Mouse (Mus musculus) forebrain, embryonic 15.5 days (tissue): ENCODE measurements around the gene Cfd. TPM values are rescaled to one million over a fixed set of nuclear protein-coding genes. Genes with fewer than 3 reads are reported as not detected.
A peak's percentile ranks its signal among the peaks of the same experiment; 100 is the strongest.

Experiments used
- ATAC-seq: fragments of 200-750 bp; cut with Nextera tagmentation; replicated peaks from 2 replicates; pipeline ENCODE4 v1.8.0; 2017; ENCODE audit warnings: mild to moderate bottlenecking, moderate TSS enrichment, moderate library complexity
- H3K27ac ChIP-seq: fragments of 300-500 bp; sonication (generic); replicated peaks from 2 replicates; pipeline ENCODE4 v1.5.1; 2015; ENCODE audit warnings: mild to moderate bottlenecking, inconsistent platforms
- H3K27me3 ChIP-seq: fragments of 300-500 bp; sonication (generic); 2 replicates; pipeline ENCODE4 v1.6.1; 2015; ENCODE audit warnings: inconsistent platforms
- H3K36me3 ChIP-seq: fragments of 300-500 bp; sonication (generic); 2 replicates; pipeline ENCODE4 v1.6.1; 2015; ENCODE audit warnings: mild to moderate bottlenecking, inconsistent platforms
- H3K4me1 ChIP-seq: fragments of 300-500 bp; sonication (generic); 2 replicates; pipeline ENCODE4 v1.6.1; 2015; ENCODE audit warnings: inconsistent platforms
- H3K4me2 ChIP-seq: fragments of 300-500 bp; sonication (generic); replicated peaks from 2 replicates; pipeline ENCODE4 v1.6.1; 2015; ENCODE audit warnings: mild to moderate bottlenecking, inconsistent platforms
- H3K4me3 ChIP-seq: fragments of 300-500 bp; sonication (generic); 2 replicates; pipeline ENCODE4 v1.5.1; 2015; ENCODE audit warnings: mild to moderate bottlenecking, inconsistent platforms
- H3K9ac ChIP-seq: fragments of 300-500 bp; sonication (generic); replicated peaks from 2 replicates; pipeline ENCODE4 v1.6.1; 2015; ENCODE audit warnings: mild to moderate bottlenecking, inconsistent platforms
- H3K9me3 ChIP-seq: fragments of 300-500 bp; sonication (generic); 2 replicates; pipeline ENCODE4 v1.6.1; 2016; ENCODE audit warnings: inconsistent platforms
- WGBS: fragments of 180-500 bp; shearing (Covaris S2); methylation state at CpG from one replicate; pipeline ENCODE4 v1.1.7; 2015; ENCODE audit warnings: mixed read lengths; 5-methylcytosine and 5-hydroxymethylcytosine counted together
- polyA plus RNA-seq: library from polyadenylated mRNA; unstranded; fragments of >200 nt; fragmentation: Nextera tagmentation; extraction: Ambion mirVana; gene quantifications from 2 replicates; pipeline ENCODE4 v1.2.1, GENCODE M21; 2015

Cfd gene
- polyA plus RNA-seq, 1 experiment from 2014 or later, result not detected

- ATAC-seq, result no peak
- WGBS, result 3% methylated on average over 10 of the region's 10 CpGs
- peak overlapping the region; percentile 98 for H3K9ac ChIP-seq
- peak overlapping the region; percentile 100 for H3K27ac ChIP-seq
- peak overlapping the region; percentile 99 for H3K4me3 ChIP-seq
- peaks cover 75% of the 10 kb centered on the region for H3K4me1 ChIP-seq
- no peaks in the 10 kb centered on the region for H3K9me3 ChIP-seq
- H3K4me2 ChIP-seq, result peak overlapping the region; percentile 91
- H3K36me3 ChIP-seq, result peaks cover 20% of the 10 kb centered on the region
- no peaks in the 10 kb centered on the region for H3K27me3 ChIP-seq
Observed at GRCm38 (mm10) chr10:79855558-79856184, 35.0 kb upstream of the Cfd start.

- WGBS, result 31% methylated on average over 6 of the region's 6 CpGs
- H3K27ac ChIP-seq, result peak overlapping the region; percentile 100
- H3K36me3 ChIP-seq, result peaks cover 26% of the 10 kb centered on the region
- peaks cover 72% of the 10 kb centered on the region for H3K4me1 ChIP-seq
- H3K4me2 ChIP-seq, result peak overlapping the region; percentile 91
- H3K9ac ChIP-seq, result peak overlapping the region; percentile 98
- H3K9me3 ChIP-seq, result no peaks in the 10 kb centered on the region
- peak overlapping the region; percentile 99 for H3K4me3 ChIP-seq
- H3K27me3 ChIP-seq, result no peaks in the 10 kb centered on the region
- no peak for ATAC-seq
Observed at GRCm38 (mm10) chr10:79856280-79856679, 34.4 kb upstream of the Cfd start.

- peak overlapping the region; percentile 91 for H3K4me2 ChIP-seq
- peak overlapping the region; percentile 98 for H3K9ac ChIP-seq
- H3K27ac ChIP-seq, result peak overlapping the region; percentile 100
- ATAC-seq, result no peak
- peak overlapping the region; percentile 99 for H3K4me3 ChIP-seq
- no peaks in the 10 kb centered on the region for H3K27me3 ChIP-seq
- H3K9me3 ChIP-seq, result no peaks in the 10 kb centered on the region
- 44% methylated on average over 7 of the region's 7 CpGs for WGBS
- H3K4me1 ChIP-seq, result peaks cover 66% of the 10 kb centered on the region
- peaks cover 32% of the 10 kb centered on the region for H3K36me3 ChIP-seq
Observed at GRCm38 (mm10) chr10:79856704-79857451, 33.8 kb upstream of the Cfd start.

- H3K4me3 ChIP-seq, result peak overlapping the region; percentile 99
- H3K27me3 ChIP-seq, result no peaks in the 10 kb centered on the region
- H3K27ac ChIP-seq, result peak overlapping the region; percentile 100
- peak overlapping the region; percentile 98 for H3K9ac ChIP-seq
- H3K36me3 ChIP-seq, result peaks cover 38% of the 10 kb centered on the region
- H3K9me3 ChIP-seq, result no peaks in the 10 kb centered on the region
- peak overlapping the region; percentile 91 for H3K4me2 ChIP-seq
- H3K4me1 ChIP-seq, result peaks cover 61% of the 10 kb centered on the region
- WGBS, result 16% methylated on average over 4 of the region's 4 CpGs
- no peak for ATAC-seq
Observed at GRCm38 (mm10) chr10:79857452-79857811, 33.2 kb upstream of the Cfd start.

GRCm38 (mm10) chr10:79857894-79858293 is 32.8 kb upstream of the Cfd start:
- Histone ChIP-seq H3K4me3 (peak overlapping the region; percentile 99), H3K4me1 (peaks cover 56% of the 10 kb centered on the region), H3K27ac (peak overlapping the region; percentile 100), H3K4me2 (peak overlapping the region; percentile 91), H3K36me3 (peaks cover 43% of the 10 kb centered on the region), H3K9me3 (no peaks in the 10 kb centered on the region), H3K9ac (peak overlapping the region; percentile 98), H3K27me3 (no peaks in the 10 kb centered on the region)
- no peak for ATAC-seq
- WGBS, result 67% methylated on average over 2 of the region's 2 CpGs

- 0 out of 2 replicates have a peak, but pooled peaks have one; percentile 7 for ATAC-seq
- Histone ChIP-seq H3K27me3 (no peaks in the 10 kb centered on the region), H3K36me3 (peaks cover 49% of the 10 kb centered on the region), H3K4me2 (peak overlapping the region; percentile 91), H3K4me3 (peak overlapping the region; percentile 99), H3K9me3 (no peaks in the 10 kb centered on the region), H3K4me1 (peaks cover 50% of the 10 kb centered on the region), H3K27ac (peak overlapping the region; percentile 100), H3K9ac (peak overlapping the region; percentile 98; the same call in 1 of the 2 replicates)
- 46% methylated on average over 17 of the region's 17 CpGs for WGBS
Observed at GRCm38 (mm10) chr10:79858416-79859074, 32.1 kb upstream of the Cfd start.

GRCm38 (mm10) chr10:79859116-79859515 is 31.5 kb upstream of the Cfd start:
- H3K36me3 ChIP-seq, result peaks cover 53% of the 10 kb centered on the region
- 83% methylated on average over 11 of the region's 11 CpGs for whole genome bisulfite sequencing
- no peak for ATAC-seq
- H3K27ac ChIP-seq, result peak overlapping the region; percentile 100; the same call in 1 of the 2 replicates
- H3K9ac ChIP-seq, result no peak overlapping the region
- H3K27me3 ChIP-seq, result no peaks in the 10 kb centered on the region
- no peak overlapping the region for H3K4me3 ChIP-seq
- H3K4me1 ChIP-seq, result peaks cover 47% of the 10 kb centered on the region
- H3K4me2 ChIP-seq, result peak overlapping the region; percentile 91; the same call in 1 of the 2 replicates
- no peaks in the 10 kb centered on the region for H3K9me3 ChIP-seq

GRCm38 (mm10) chr10:79860079-79860911 is 30.4 kb upstream of the Cfd start:
- H3K4me1 ChIP-seq, result peaks cover 55% of the 10 kb centered on the region
- no peak overlapping the region for H3K4me3 ChIP-seq
- 91% methylated on average over 26 of the region's 26 CpGs for WGBS
- ATAC-seq, result no peak
- H3K9me3 ChIP-seq, result no peaks in the 10 kb centered on the region
- H3K9ac ChIP-seq, result no peak overlapping the region
- H3K27ac ChIP-seq, result 0 out of 2 replicates have a peak overlapping the region, but pooled peaks have one; percentile 100
- H3K36me3 ChIP-seq, result peaks cover 60% of the 10 kb centered on the region
- H3K4me2 ChIP-seq, result no peak overlapping the region
- H3K27me3 ChIP-seq, result no peaks in the 10 kb centered on the region

- no peak for ATAC-seq
- 81% methylated on average over 25 of the region's 25 CpGs for WGBS
- peaks cover 48% of the 10 kb centered on the region for H3K4me1 ChIP-seq
Observed at GRCm38 (mm10) chr10:79861230-79862048, 29.2 kb upstream of the Cfd start.

GRCm38 (mm10) chr10:79862049-79862788 is 28.4 kb upstream of the Cfd start:
- H3K27ac ChIP-seq, result 0 out of 2 replicates have a peak overlapping the region, but pooled peaks have one; percentile 17

More at GRCm38 (mm10) chr10:79861230-79862048, 29.2 kb upstream of the Cfd start:
- Histone ChIP-seq H3K9ac (no peak overlapping the region), H3K36me3 (peaks cover 71% of the 10 kb centered on the region), H3K27me3 (no peaks in the 10 kb centered on the region), H3K4me2 (no peak overlapping the region), H3K27ac (no peak overlapping the region), H3K4me3 (no peak overlapping the region), H3K9me3 (no peaks in the 10 kb centered on the region)

More at GRCm38 (mm10) chr10:79862049-79862788, 28.4 kb upstream of the Cfd start:
- Histone ChIP-seq H3K9me3 (no peaks in the 10 kb centered on the region), H3K4me1 (peaks cover 40% of the 10 kb centered on the region), H3K27me3 (no peaks in the 10 kb centered on the region), H3K36me3 (peaks cover 79% of the 10 kb centered on the region), H3K4me2 (no peak overlapping the region), H3K4me3 (no peak overlapping the region), H3K9ac (no peak overlapping the region)
- whole genome bisulfite sequencing, result 79% methylated on average over 23 of the region's 23 CpGs
- ATAC-seq, result no peak
